Mouse (Mus musculus) midbrain, embryonic 15.5 days (tissue): ENCODE results near the gene Mmp21. TPM values are rescaled to one million over a fixed set of nuclear protein-coding genes. Genes with fewer than 3 reads are reported as not detected.

ENCODE experiments used
- ATAC-seq: fragments of 200-750 bp; cut with Nextera tagmentation; replicated peaks from 2 replicates; pipeline ENCODE4 v1.8.0; 2017; ENCODE audit warnings: moderate TSS enrichment
- H3K27ac ChIP-seq: fragments of 300-500 bp; sonication (generic); 2 replicates; pipeline ENCODE4 v1.5.1; 2015; ENCODE audit warnings: mild to moderate bottlenecking, inconsistent platforms
- H3K27me3 ChIP-seq: fragments of 300-500 bp; sonication (generic); replicated peaks from 2 replicates; pipeline ENCODE4 v1.6.1; 2015; ENCODE audit warnings: inconsistent platforms
- H3K36me3 ChIP-seq: fragments of 300-500 bp; sonication (generic); replicated peaks from 2 replicates; pipeline ENCODE4 v1.6.1; 2015; ENCODE audit warnings: inconsistent platforms
- H3K4me1 ChIP-seq: fragments of 300-500 bp; sonication (generic); 2 replicates; pipeline ENCODE4 v1.6.1; 2015; ENCODE audit warnings: inconsistent platforms
- H3K4me2 ChIP-seq: fragments of 300-500 bp; sonication (generic); 2 replicates; pipeline ENCODE4 v1.6.1; 2015; ENCODE audit warnings: inconsistent platforms, mild to moderate bottlenecking, moderate library complexity
- H3K4me3 ChIP-seq: fragments of 300-500 bp; sonication (generic); 2 replicates; pipeline ENCODE4 v1.5.1; 2015; ENCODE audit warnings: mild to moderate bottlenecking, inconsistent platforms
- H3K9ac ChIP-seq: fragments of 300-500 bp; sonication (generic); 2 replicates; pipeline ENCODE4 v1.6.1; 2015; ENCODE audit warnings: mild to moderate bottlenecking, inconsistent platforms
- H3K9me3 ChIP-seq: fragments of 300-500 bp; sonication (generic); 2 replicates; pipeline ENCODE4 v1.6.1; 2016; ENCODE audit warnings: inconsistent platforms
- WGBS: fragments of 180-500 bp; shearing (Covaris S2); methylation state at CpG from one replicate; pipeline ENCODE4 v1.1.7; 2015; ENCODE audit warnings: mixed read lengths; 5-methylcytosine and 5-hydroxymethylcytosine counted together
- polyA plus RNA-seq: library from polyadenylated mRNA; unstranded; fragments of >200 nt; fragmentation: Nextera tagmentation; extraction: Ambion mirVana; gene quantifications from 2 replicates; pipeline ENCODE4 v1.2.1, GENCODE M21; 2015

Gene Mmp21
- polyA plus RNA-seq, result 0.14 TPM in 2 replicates

DNA sequence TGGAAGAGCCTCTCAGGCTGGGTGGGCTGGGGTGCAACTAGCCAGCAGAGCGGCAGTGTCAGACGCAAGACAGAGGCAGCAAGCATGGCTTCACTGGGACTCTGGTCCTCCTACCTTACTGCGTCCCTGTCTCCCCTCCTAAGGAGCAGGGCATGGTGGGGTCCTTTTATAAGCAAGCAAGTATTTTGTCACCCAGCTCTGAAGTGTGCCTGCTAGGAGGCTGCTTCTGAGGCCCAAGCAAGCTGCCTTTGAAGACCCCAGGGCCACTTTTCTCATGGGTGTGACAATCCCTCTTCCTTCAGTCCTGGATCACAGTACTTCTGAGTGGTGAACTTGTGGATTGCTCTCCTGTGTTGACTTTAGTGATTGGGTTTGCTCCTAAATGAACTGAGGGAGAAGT is at the start of gene Mmp21:
Gene Mmp21 (minus strand): TSS at position 101 of the 400 bp plus-strand sequence.
- H3K4me3 ChIP-seq, result no peak within 1 kb of the TSS
- no peaks in the 10 kb centered on the region; the same call in 1 of the 2 replicates for H3K36me3 ChIP-seq
- no peaks in the 10 kb centered on the region for H3K27me3 ChIP-seq
- no peak for ATAC-seq
- H3K9ac ChIP-seq, result no peak within 1 kb of the TSS
- WGBS, result 94% methylated on average over 3 of the region's 3 CpGs
- H3K27ac ChIP-seq, result no peak within 1 kb of the TSS
- no peak within 1 kb of the TSS for H3K4me2 ChIP-seq
- H3K4me1 ChIP-seq, result no peaks in the 10 kb centered on the region
- no peaks in the 10 kb centered on the region for H3K9me3 ChIP-seq

DNA sequence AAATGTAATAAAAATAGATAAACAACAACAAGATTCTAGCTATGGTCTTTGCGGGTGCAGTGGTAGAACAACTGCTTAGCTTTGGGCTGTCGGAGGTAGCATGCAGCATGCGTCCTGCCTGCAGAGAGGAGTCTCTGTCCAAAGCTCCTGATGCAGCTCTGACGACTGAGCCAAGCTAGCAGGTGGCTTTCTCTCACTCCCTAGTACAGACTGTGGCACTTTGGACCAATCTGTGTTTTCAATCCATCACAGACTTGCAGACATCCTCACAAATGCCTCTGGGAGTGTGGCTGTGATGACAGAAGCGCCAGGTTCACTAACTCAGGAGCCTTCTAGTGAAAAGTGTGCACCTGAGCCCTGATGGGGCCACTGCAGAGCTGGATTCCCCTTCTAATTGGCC is 49.5 kb upstream of the Mmp21 start:
- Histone ChIP-seq H3K27me3 (no peaks in the 10 kb centered on the region), H3K36me3 (no peaks in the 10 kb centered on the region; the same call in none of the 2 replicates), H3K9ac (no peak overlapping the region), H3K9me3 (no peaks in the 10 kb centered on the region), H3K4me2 (no peak overlapping the region), H3K27ac (no peak overlapping the region), H3K4me3 (no peak overlapping the region), H3K4me1 (no peaks in the 10 kb centered on the region)
- no peak for ATAC-seq
- WGBS, result 85% methylated on average over 5 of the region's 5 CpGs

DNA sequence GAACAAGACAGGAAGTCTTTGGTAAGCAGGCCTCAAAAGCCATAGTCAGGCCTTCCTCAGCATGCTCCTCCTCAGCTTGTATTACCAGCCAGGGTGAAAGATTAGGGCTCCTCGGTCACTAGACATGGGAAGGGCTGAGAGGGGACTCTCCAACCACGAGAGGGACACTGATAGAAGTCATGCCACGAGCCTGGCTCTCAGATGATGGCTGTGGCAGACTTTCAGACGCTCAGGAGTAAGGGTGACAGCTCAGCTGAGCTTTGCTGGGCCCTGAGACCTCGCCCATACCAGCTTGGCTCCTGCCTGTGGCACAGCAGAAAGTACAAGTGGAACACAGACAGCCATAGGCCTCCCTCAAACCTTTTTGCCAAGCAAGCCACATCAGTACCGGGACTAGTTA is 47.2 kb upstream of the Mmp21 start:
- Histone ChIP-seq H3K36me3 (peaks cover 11% of the 10 kb centered on the region), H3K9me3 (no peaks in the 10 kb centered on the region), H3K4me3 (no peak overlapping the region), H3K27me3 (no peaks in the 10 kb centered on the region), H3K9ac (no peak overlapping the region), H3K4me2 (no peak overlapping the region), H3K4me1 (no peaks in the 10 kb centered on the region), H3K27ac (no peak overlapping the region)
- 82% methylated on average over 6 of the region's 6 CpGs for whole genome bisulfite sequencing
- ATAC-seq, result no peak

DNA sequence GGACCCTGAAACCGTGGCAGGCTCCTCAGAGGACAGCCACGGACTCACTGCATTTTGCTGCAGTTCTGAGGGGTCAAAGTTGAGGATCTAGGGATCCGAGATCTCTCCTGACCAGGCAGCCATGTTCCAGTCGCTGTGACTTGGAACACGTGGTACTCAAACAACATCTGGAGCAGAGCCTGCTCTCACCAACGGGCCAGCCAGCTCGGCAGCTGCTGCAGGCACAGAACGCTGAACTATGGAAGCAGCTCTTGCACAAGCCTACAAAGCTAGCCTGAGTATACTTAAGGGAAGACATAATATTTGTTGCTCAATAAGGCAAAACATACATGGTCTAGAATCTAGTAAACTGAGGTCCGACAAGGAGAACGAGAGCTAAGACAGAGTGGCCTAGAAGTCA is 45.7 kb upstream of the Mmp21 start:
- no peak overlapping the region for H3K4me2 ChIP-seq
- no peaks in the 10 kb centered on the region for H3K4me1 ChIP-seq
- no peak overlapping the region for H3K27ac ChIP-seq
- no peak for ATAC-seq
- WGBS, result 92% methylated on average over 10 of the region's 10 CpGs
- H3K36me3 ChIP-seq, result peaks cover 22% of the 10 kb centered on the region
- no peaks in the 10 kb centered on the region for H3K27me3 ChIP-seq
- no peak overlapping the region for H3K9ac ChIP-seq
- H3K9me3 ChIP-seq, result no peaks in the 10 kb centered on the region
- H3K4me3 ChIP-seq, result no peak overlapping the region

DNA sequence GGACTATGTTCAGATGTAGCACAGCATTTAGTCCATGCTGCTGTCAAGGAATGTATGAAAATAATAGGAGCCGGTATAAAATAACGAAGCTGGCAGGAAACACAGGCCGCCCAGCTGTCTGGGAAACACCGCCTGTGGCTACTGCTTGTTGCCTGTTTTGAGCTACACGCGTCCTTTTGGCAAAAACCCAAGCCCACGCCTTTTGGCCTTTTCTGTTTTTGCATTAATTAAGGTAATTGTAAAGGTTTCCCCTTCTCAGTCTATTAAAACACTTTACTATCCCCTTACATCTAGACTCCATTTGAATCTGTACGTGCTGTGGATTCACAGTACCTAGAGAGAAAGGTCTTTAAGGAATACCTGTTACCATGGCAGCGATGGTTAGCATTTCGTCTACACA is 45.0 kb upstream of the Mmp21 start:
- 71% methylated on average over 10 of the region's 10 CpGs for WGBS
- peaks cover 25% of the 10 kb centered on the region for H3K36me3 ChIP-seq

DNA sequence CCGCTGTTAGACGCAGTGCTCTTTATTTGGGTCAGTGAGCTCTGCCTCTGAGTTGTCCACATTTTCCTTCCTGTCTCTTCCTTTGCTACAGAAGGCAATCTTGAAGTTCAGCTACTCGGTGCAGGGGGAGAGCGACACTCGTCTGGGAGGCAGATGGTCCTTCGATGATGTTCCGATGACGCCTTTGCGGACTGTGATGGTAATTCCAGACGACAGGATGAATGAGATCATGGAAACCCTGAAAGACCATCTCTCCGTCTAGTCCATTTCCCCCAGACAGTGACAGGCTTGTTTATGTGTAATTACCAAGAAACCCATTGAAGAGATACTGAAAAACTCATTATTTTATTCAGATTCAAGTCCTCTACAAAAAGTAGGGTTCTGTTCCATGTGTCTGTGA is 40.8 kb upstream of the Mmp21 start:
- no peaks in the 10 kb centered on the region for H3K4me1 ChIP-seq
- ATAC-seq, result no peak
- 83% methylated on average over 11 of the region's 11 CpGs for WGBS
- H3K9ac ChIP-seq, result no peak overlapping the region
- no peak overlapping the region for H3K4me3 ChIP-seq
- no peak overlapping the region for H3K4me2 ChIP-seq
- H3K27me3 ChIP-seq, result no peaks in the 10 kb centered on the region
- no peaks in the 10 kb centered on the region for H3K9me3 ChIP-seq
- peaks cover 64% of the 10 kb centered on the region for H3K36me3 ChIP-seq
- H3K27ac ChIP-seq, result no peak overlapping the region

More for the DNA sequence above, 45.0 kb upstream of the Mmp21 start:
- H3K9ac ChIP-seq, result no peak overlapping the region
- no peaks in the 10 kb centered on the region for H3K9me3 ChIP-seq
- H3K4me2 ChIP-seq, result no peak overlapping the region
- no peak overlapping the region for H3K27ac ChIP-seq
- H3K27me3 ChIP-seq, result no peaks in the 10 kb centered on the region
- H3K4me3 ChIP-seq, result no peak overlapping the region
- no peak for ATAC-seq
- no peaks in the 10 kb centered on the region for H3K4me1 ChIP-seq

DNA sequence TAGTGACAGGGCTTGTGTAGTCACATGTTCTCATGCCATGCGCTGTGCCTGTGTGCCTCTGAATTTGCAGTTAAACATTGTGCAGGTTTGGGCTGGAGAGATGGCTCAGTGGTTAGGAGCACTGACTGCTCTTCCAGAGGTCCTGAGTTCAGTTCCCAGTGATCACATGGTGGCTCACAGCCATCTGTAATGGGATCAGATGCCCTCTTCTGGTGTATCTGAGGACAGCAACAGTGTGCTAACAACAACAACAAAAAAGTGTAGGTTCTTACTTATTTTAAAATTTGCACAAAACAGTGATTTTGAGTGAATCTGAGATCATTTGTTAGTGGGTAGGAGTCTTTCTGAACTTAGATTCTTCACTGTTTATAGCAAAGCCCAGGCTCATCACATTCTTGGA is 38.7 kb upstream of the Mmp21 start:
- no peaks in the 10 kb centered on the region for H3K9me3 ChIP-seq
- no peak for ATAC-seq
- no peak overlapping the region for H3K4me2 ChIP-seq
- no peaks in the 10 kb centered on the region for H3K4me1 ChIP-seq
- H3K4me3 ChIP-seq, result no peak overlapping the region
- H3K27me3 ChIP-seq, result no peaks in the 10 kb centered on the region
- peaks cover 79% of the 10 kb centered on the region for H3K36me3 ChIP-seq
- no peak overlapping the region for H3K9ac ChIP-seq
- no peak overlapping the region for H3K27ac ChIP-seq
- WGBS, result 96% methylated on average over 1 of the region's 1 CpGs

DNA sequence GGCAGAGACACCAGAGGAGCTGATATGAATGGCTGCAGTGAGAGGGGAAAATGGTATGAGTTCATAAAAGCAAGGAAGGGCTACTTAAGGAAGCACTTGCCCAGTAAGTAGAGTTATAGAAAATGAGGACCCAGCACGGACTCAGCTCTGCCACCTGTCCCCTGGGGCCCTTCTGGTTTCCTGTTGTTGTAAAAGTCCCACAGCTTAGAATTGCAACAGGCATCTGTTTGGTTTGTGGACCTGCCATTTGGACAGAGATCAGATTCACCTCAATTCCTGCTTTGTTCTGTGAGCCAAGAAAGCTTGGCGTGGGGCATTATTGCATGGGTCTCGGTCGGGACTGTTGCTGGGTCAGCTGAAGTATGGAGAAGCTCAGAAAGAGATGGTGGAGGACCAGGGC is 35.5 kb upstream of the Mmp21 start:
- Histone ChIP-seq H3K9ac (no peak overlapping the region), H3K27ac (no peak overlapping the region), H3K36me3 (peaks cover 60% of the 10 kb centered on the region), H3K4me3 (no peak overlapping the region), H3K9me3 (no peaks in the 10 kb centered on the region), H3K4me2 (no peak overlapping the region), H3K27me3 (no peaks in the 10 kb centered on the region), H3K4me1 (0 out of 2 replicates have a peak, but pooled peaks cover 5% of the 10 kb centered on the region)
- WGBS, result 87% methylated on average over 4 of the region's 4 CpGs
- no peak for ATAC-seq

DNA sequence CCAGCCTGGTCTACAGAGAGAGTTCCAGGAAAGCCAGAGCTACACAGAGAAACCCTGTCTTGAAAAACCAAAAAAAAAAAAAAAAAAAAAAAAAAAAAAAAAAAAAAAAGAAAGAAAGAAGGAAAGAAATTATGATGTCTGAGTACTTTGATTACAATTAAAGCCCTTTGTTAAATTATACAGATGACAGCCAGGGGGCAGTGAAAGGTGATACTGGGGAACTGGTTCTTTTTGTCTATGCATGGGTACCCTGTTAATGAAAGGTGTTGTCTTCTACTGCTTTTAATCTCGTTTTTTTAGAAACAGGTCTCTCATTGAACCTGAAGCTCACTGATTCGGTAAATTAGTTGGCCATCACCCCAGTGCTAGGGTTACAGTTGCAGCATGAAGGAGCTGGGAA is 27.4 kb upstream of the Mmp21 start:
- no peak overlapping the region for H3K27ac ChIP-seq
- ATAC-seq, result no peak

DNA sequence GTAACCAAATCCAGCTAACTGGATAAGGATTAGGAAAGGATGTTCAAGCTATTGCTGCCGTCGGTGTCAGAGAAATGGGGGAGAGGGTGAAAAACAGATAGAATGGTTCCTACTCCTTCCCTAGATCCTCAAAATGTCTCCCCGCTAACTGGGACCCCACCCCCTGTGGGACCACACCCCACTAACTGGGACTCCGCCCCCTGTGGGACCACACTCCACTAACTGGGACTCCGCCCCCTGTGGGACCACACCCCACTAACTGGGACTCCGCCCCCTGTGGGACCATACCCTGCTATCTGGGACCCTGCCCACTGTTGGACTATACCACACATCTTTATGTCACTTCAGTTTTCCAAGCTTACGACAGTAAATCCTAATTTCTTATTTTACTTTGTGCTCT is 24.0 kb upstream of the Mmp21 start:
- no peaks in the 10 kb centered on the region for H3K27me3 ChIP-seq
- H3K4me3 ChIP-seq, result no peak overlapping the region
- no peak overlapping the region for H3K9ac ChIP-seq
- no peaks in the 10 kb centered on the region for H3K9me3 ChIP-seq
- no peak for ATAC-seq
- WGBS, result 94% methylated on average over 7 of the region's 7 CpGs
- no peak overlapping the region for H3K27ac ChIP-seq
- H3K36me3 ChIP-seq, result 0 out of 2 replicates have a peak, but pooled peaks cover 6% of the 10 kb centered on the region
- no peak overlapping the region for H3K4me2 ChIP-seq
- peaks cover 5% of the 10 kb centered on the region for H3K4me1 ChIP-seq

More for the DNA sequence above, 27.4 kb upstream of the Mmp21 start:
- WGBS, result 87% methylated on average over 2 of the region's 2 CpGs
- 0 out of 2 replicates have a peak, but pooled peaks cover 4% of the 10 kb centered on the region for H3K36me3 ChIP-seq
- H3K9me3 ChIP-seq, result no peaks in the 10 kb centered on the region
- no peaks in the 10 kb centered on the region for H3K27me3 ChIP-seq
- no peak overlapping the region for H3K4me3 ChIP-seq
- no peak overlapping the region for H3K4me2 ChIP-seq
- H3K4me1 ChIP-seq, result peaks cover 18% of the 10 kb centered on the region
- no peak overlapping the region for H3K9ac ChIP-seq

DNA sequence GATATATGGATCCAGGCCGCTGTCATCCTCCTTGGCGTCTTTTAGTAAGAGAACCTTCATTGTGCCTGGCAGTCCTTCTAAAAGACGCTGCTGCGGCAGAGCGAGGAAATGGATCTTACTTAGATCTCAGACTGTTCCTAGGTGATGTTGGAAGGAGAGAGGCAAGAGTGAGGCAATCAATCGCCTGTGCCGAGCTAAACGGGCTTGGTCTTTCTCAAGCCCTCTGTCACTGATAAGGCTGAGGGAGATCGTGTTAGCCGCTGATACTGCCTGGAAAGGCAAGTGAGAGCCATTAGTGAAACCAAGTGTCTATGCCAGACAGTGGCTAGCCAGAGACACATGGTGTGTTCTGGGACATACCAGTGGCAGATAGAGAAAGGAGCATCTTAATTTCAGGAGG is 22.5 kb upstream of the Mmp21 start:
- 96% methylated on average over 10 of the region's 10 CpGs for WGBS

DNA sequence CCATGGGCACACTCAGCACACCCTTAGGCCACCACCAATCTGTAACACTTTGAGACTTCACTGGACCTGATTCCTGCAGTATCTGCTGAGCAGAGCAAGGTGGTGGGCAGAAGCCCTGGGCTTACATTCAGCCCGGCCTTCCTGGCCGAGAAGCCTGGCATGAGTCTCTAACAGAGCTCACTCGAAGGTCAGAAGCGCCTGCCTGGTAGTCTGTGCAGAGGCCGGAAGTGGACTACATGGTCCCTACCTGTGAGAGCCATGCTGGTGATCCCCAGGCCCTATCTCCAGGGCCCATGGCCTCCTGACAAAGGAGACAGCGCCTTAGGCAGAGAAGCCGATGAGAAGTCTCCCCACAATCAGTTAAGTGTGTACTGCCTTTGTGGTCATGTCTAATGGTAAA is 21.5 kb upstream of the Mmp21 start:
- Histone ChIP-seq H3K27ac (no peak overlapping the region), H3K36me3 (peaks cover 9% of the 10 kb centered on the region; the same call in 1 of the 2 replicates), H3K9me3 (no peaks in the 10 kb centered on the region), H3K4me2 (no peak overlapping the region), H3K4me3 (no peak overlapping the region), H3K9ac (no peak overlapping the region), H3K27me3 (no peaks in the 10 kb centered on the region), H3K4me1 (no peaks in the 10 kb centered on the region)
- 98% methylated on average over 7 of the region's 7 CpGs for WGBS
- ATAC-seq, result no peak

More for the DNA sequence above, 22.5 kb upstream of the Mmp21 start:
- no peaks in the 10 kb centered on the region for H3K27me3 ChIP-seq
- no peak overlapping the region for H3K4me3 ChIP-seq
- no peak overlapping the region for H3K9ac ChIP-seq
- no peaks in the 10 kb centered on the region for H3K4me1 ChIP-seq
- ATAC-seq, result no peak
- H3K4me2 ChIP-seq, result no peak overlapping the region
- H3K36me3 ChIP-seq, result 0 out of 2 replicates have a peak, but pooled peaks cover 6% of the 10 kb centered on the region
- no peaks in the 10 kb centered on the region for H3K9me3 ChIP-seq
- no peak overlapping the region for H3K27ac ChIP-seq

DNA sequence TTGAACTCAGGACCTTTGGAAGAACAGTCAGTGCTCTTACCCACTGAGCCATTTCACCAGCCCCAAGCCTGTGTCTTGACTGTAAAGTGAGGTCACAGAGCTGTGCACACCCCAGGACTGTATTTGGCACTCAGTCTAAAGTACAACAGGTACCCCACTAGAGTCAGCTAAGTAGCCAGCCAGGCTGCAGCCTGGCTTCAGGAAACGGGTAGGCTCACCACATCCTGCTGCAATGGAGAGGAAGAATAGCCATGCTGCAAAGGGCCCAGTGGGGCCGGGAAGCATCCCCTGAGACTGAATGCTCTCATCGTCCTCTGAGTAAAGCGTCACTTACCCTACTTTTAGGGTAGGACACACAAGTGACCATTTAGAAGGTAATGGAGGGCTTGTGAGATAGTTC is 20.0 kb upstream of the Mmp21 start:
- H3K36me3 ChIP-seq, result peaks cover 9% of the 10 kb centered on the region; the same call in 1 of the 2 replicates
- no peak for ATAC-seq
- H3K27me3 ChIP-seq, result no peaks in the 10 kb centered on the region
- 88% methylated on average over 4 of the region's 4 CpGs for WGBS
- H3K27ac ChIP-seq, result no peak overlapping the region
- H3K9me3 ChIP-seq, result no peaks in the 10 kb centered on the region
- H3K4me2 ChIP-seq, result no peak overlapping the region
- no peak overlapping the region for H3K9ac ChIP-seq
- no peaks in the 10 kb centered on the region for H3K4me1 ChIP-seq
- H3K4me3 ChIP-seq, result no peak overlapping the region
